Mouse (Mus musculus): ENCODE measurements around the gene Med4.
A peak's percentile ranks its signal among the peaks of the same experiment; 100 is the strongest.

Gene Med4

GRCm38 (mm10) chr14:73509765-73510423 lies at the start of gene Med4:
Gene Med4, plus strand, starts transcription at chr14:73510025.
- DNase-seq: peak; percentile 95 to 96

- DNase-seq: no peak
These were observed 49.2 kb upstream of the Med4 start for GRCm38 (mm10) chr14:73460514-73461134.

- no peak for DNase-seq
These were observed 47.6 kb upstream of the Med4 start for GRCm38 (mm10) chr14:73462211-73462610.

- DNase-seq: peak; percentile 44 to 54
These were observed 42.1 kb upstream of the Med4 start for GRCm38 (mm10) chr14:73467697-73468096.

- DNase-seq: no peak
These were observed 40.3 kb upstream of the Med4 start for GRCm38 (mm10) chr14:73469506-73469905.

GRCm38 (mm10) chr14:73470593-73470992 lies 39.2 kb upstream of the Med4 start:
- DNase-seq: no peak

GRCm38 (mm10) chr14:73472205-73472604 lies 37.6 kb upstream of the Med4 start:
- DNase-seq: no peak

GRCm38 (mm10) chr14:73473670-73474460 lies 36.0 kb upstream of the Med4 start:
- DNase-seq: peak; percentile 84

- DNase-seq: peak; percentile 41 to 67
These were observed 35.2 kb upstream of the Med4 start for GRCm38 (mm10) chr14:73474636-73475093.

GRCm38 (mm10) chr14:73475506-73475905 lies 34.3 kb upstream of the Med4 start:
- peak; percentile 61 to 71 for DNase-seq

- no peak for DNase-seq
These were observed 33.4 kb upstream of the Med4 start for GRCm38 (mm10) chr14:73476361-73476934.

- no peak for DNase-seq
These were observed 32.7 kb upstream of the Med4 start for GRCm38 (mm10) chr14:73477077-73477476.

GRCm38 (mm10) chr14:73478321-73478720 lies 31.5 kb upstream of the Med4 start:
- DNase-seq: no peak

- no peak for DNase-seq
These were observed 30.1 kb upstream of the Med4 start for GRCm38 (mm10) chr14:73479771-73480170.

- DNase-seq: no peak
These were observed 26.2 kb upstream of the Med4 start for GRCm38 (mm10) chr14:73483516-73484229.

GRCm38 (mm10) chr14:73484366-73485110 lies 25.3 kb upstream of the Med4 start:
- peak in 1 of 2 experiments; percentile 20 for DNase-seq

GRCm38 (mm10) chr14:73486641-73487040 lies 23.2 kb upstream of the Med4 start:
- no peak for DNase-seq

- DNase-seq: no peak
These were observed 16.5 kb upstream of the Med4 start for GRCm38 (mm10) chr14:73493356-73493755.

- DNase-seq: no peak
These were observed 15.7 kb upstream of the Med4 start for GRCm38 (mm10) chr14:73494122-73494521.

- DNase-seq: no peak
These were observed 14.1 kb upstream of the Med4 start for GRCm38 (mm10) chr14:73495753-73496152.

GRCm38 (mm10) chr14:73501283-73501682 lies 8.5 kb upstream of the Med4 start:
- no peak for DNase-seq

GRCm38 (mm10) chr14:73501721-73502120 lies 8.1 kb upstream of the Med4 start:
- no peak for DNase-seq

All from kidney, postnatal 36 days (tissue).